Mouse (Mus musculus): Measurements from ENCODE around the gene Tenm2. TPM values are rescaled to one million over a fixed set of nuclear protein-coding genes. Genes with fewer than 3 reads are reported as not detected.

Gene Tenm2
- polyA plus RNA-seq, 1 experiment from 2014 or later, result 1.7 TPM

- Histone ChIP-seq H3K9me3 (no peaks in the 10 kb centered on the region), H3K36me3 (no peaks in the 10 kb centered on the region), H3K27me3 (ENCODE audit: insufficient read depth, poor library complexity, severe bottlenecking) (0 out of 2 replicates have a peak, but pooled peaks cover 8% of the 10 kb centered on the region), H3K4me3 (no peak overlapping the region), H3K27ac (no peak overlapping the region), H3K4me1 (no peaks in the 10 kb centered on the region)
- WGBS, result 72% methylated on average over 6 of the region's 6 CpGs
- no peak for DNase-seq (ENCODE audit: low spot score)
These were observed 777.3 kb downstream of the Tenm2 start for GRCm38 (mm10) chr11:36458451-36458850.

DNA sequence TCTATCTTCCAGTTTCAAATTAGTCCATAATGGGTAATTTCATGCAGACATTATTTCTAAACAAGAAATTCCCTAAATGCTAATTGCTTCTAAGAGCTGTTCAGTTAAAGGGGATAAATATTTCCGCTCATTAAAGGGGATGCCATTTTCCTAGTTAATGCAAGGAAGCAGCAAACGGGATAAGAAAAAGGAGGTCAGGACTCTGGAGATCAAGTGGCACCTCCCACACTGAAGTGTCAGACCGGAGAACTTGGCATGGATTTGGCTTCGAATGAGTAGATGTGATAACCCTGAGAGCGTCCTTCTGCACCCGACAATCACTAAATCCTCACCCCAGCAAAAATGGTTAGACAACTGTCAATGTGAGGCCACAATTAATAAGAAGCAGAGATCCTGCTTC lies 781.7 kb downstream of the Tenm2 start:
- Histone ChIP-seq H3K4me3 (no peak overlapping the region), H3K9me3 (no peaks in the 10 kb centered on the region), H3K27me3 (ENCODE audit: insufficient read depth, poor library complexity, severe bottlenecking) (0 out of 2 replicates have a peak, but pooled peaks cover 8% of the 10 kb centered on the region), H3K27ac (no peak overlapping the region), H3K36me3 (no peaks in the 10 kb centered on the region), H3K4me1 (peaks cover 5% of the 10 kb centered on the region; the same call in 1 of the 2 replicates)
- WGBS, result 55% methylated on average over 6 of the region's 6 CpGs
- no peak for DNase-seq (ENCODE audit: low spot score)

- Histone ChIP-seq H3K9me3 (no peaks in the 10 kb centered on the region), H3K4me1 (peaks cover 5% of the 10 kb centered on the region; the same call in 1 of the 2 replicates), H3K36me3 (no peaks in the 10 kb centered on the region), H3K27me3 (ENCODE audit: insufficient read depth, poor library complexity, severe bottlenecking) (0 out of 2 replicates have a peak, but pooled peaks cover 13% of the 10 kb centered on the region), H3K27ac (no peak overlapping the region), H3K4me3 (no peak overlapping the region)
- WGBS, result 72% methylated on average over 9 of the region's 9 CpGs
- DNase-seq (ENCODE audit: low spot score), result no peak
These were observed 783.3 kb downstream of the Tenm2 start for GRCm38 (mm10) chr11:36452436-36452835.

DNA sequence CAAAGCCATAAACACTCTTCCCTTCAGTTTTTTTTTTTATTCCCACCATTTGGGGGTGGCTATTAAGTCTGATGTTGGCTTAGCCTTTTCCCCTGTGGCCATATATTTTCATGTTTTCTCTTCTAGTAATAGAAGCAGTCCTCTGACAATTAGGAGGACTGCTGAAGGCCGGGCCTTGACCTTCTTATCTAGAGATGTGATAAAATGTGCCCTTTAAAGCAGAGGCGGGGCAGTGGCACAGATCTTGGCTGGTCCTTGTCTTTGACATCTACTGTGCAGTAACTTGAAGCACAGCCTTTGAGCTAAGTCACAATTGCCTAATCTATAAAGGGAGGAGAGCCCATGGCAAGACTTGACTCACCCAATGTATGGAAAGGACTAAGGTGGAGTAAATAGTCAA lies 789.4 kb downstream of the Tenm2 start:
- Histone ChIP-seq H3K4me1 (peaks cover 10% of the 10 kb centered on the region; the same call in 1 of the 2 replicates), H3K27me3 (ENCODE audit: insufficient read depth, poor library complexity, severe bottlenecking) (0 out of 2 replicates have a peak, but pooled peaks cover 6% of the 10 kb centered on the region), H3K4me3 (no peak overlapping the region), H3K27ac (no peak overlapping the region), H3K36me3 (no peaks in the 10 kb centered on the region), H3K9me3 (no peaks in the 10 kb centered on the region)
- WGBS, result 38% methylated on average over 2 of the region's 2 CpGs
- no peak for DNase-seq (ENCODE audit: low spot score)

DNA sequence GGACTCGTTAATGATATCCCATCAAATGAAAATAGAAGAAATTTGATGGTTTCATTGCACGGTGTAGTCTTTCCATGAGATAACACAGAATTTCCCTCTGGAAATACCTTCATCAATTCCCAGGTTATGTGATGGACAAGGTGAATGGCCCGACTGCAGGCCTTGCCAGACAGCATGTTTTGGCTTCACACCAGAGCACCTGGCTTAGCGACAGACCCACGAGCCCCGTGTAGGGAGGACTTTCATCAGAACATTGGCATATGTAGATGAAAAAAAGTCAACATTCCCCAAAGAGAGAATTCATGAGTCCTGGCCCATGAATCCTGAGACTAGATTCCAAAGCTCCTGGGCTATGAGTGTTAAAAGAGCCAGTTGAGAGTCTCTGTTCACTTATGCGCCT lies 791.9 kb downstream of the Tenm2 start:
- Histone ChIP-seq H3K27ac (no peak overlapping the region), H3K36me3 (no peaks in the 10 kb centered on the region), H3K4me3 (no peak overlapping the region), H3K27me3 (ENCODE audit: insufficient read depth, poor library complexity, severe bottlenecking) (peaks cover 6% of the 10 kb centered on the region; the same call in 1 of the 2 replicates), H3K4me1 (peaks cover 10% of the 10 kb centered on the region; the same call in 1 of the 2 replicates), H3K9me3 (no peaks in the 10 kb centered on the region)
- DNase-seq (ENCODE audit: low spot score), result no peak
- 92% methylated on average over 7 of the region's 7 CpGs for WGBS

- no peaks in the 10 kb centered on the region; the same call in 1 of the 2 replicates for H3K27me3 ChIP-seq (ENCODE audit: insufficient read depth, poor library complexity, severe bottlenecking)
- H3K27ac ChIP-seq, result no peak overlapping the region
- WGBS, result 28% methylated on average over 6 of the region's 6 CpGs
- H3K4me3 ChIP-seq, result no peak overlapping the region
- no peak for DNase-seq (ENCODE audit: low spot score)
- H3K4me1 ChIP-seq, result peaks cover 17% of the 10 kb centered on the region; the same call in 1 of the 2 replicates
- H3K36me3 ChIP-seq, result no peaks in the 10 kb centered on the region
- no peaks in the 10 kb centered on the region for H3K9me3 ChIP-seq
These were observed 794.0 kb downstream of the Tenm2 start for GRCm38 (mm10) chr11:36441801-36442200.

DNA sequence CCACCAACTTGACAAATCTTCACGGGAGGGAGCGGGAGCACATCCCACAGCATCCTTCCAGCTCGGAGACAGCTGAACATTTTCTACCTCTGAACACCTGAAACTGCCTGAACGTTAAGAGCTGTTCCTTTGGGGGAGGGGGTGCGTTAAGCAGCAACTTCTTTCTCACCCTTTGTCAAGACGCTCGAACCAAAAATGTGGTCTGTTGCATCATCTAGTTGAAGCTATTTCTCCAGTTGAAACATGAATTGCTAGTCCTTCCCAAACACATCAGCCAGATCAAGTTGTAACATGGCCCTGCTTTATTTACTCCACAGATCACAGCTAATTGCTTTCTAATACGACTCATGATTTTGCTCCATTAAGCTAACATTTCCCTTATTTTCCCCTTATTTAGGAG lies 799.5 kb downstream of the Tenm2 start:
- no peak for DNase-seq (ENCODE audit: low spot score)
- H3K9me3 ChIP-seq, result no peaks in the 10 kb centered on the region
- WGBS, result 44% methylated on average over 8 of the region's 8 CpGs
- no peak overlapping the region for H3K4me3 ChIP-seq
- H3K27ac ChIP-seq, result no peak overlapping the region
- no peaks in the 10 kb centered on the region for H3K36me3 ChIP-seq
- H3K4me1 ChIP-seq, result peaks cover 9% of the 10 kb centered on the region; the same call in 1 of the 2 replicates
- H3K27me3 ChIP-seq (ENCODE audit: insufficient read depth, poor library complexity, severe bottlenecking), result peaks cover 4% of the 10 kb centered on the region; the same call in 1 of the 2 replicates

DNA sequence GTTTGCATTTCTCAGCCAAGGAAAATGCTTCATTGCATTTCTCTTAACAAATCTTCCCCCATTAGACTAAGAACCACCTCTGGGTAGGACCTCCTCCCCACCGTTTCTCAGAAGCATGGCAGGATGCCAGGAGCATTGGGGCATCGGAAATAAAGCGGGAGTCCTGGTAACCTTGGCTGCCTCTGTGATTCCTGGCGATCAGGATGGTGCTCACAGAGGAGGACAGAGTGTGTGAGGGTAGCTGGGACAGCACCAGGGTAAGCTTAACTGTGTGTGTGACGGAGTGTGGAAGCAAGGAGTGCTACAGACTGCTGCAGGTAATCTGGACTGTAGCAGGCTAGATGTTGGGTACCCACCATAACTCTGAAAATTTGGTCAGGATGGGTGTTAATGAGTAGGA lies 806.8 kb downstream of the Tenm2 start:
- DNase-seq (ENCODE audit: low spot score), result no peak
- H3K9me3 ChIP-seq, result no peaks in the 10 kb centered on the region
- H3K4me3 ChIP-seq, result no peak overlapping the region
- peaks cover 4% of the 10 kb centered on the region; the same call in 1 of the 2 replicates for H3K27me3 ChIP-seq (ENCODE audit: insufficient read depth, poor library complexity, severe bottlenecking)
- H3K36me3 ChIP-seq, result no peaks in the 10 kb centered on the region
- peaks cover 2% of the 10 kb centered on the region; the same call in 1 of the 2 replicates for H3K4me1 ChIP-seq
- 73% methylated on average over 5 of the region's 5 CpGs for WGBS
- H3K27ac ChIP-seq, result no peak overlapping the region

DNA sequence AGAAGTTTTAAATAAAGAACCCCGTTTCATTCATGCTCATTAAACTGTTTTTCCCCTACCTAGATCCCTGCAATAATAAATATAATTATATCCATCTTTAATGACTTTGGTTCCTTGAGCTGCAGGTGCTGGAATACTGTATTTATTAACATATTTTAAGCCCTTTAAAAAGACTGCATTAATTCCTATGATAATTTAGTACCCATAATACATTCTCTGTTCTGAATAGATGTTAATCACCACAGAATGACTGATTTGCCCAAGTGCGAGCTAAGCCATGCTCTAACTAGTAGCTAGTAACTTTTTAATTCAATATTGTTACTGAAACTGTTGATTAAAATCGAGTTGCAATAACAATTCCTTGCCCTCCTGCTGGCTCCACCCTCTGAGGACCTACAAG lies 810.8 kb downstream of the Tenm2 start:
- DNase-seq (ENCODE audit: low spot score), result no peak
- Histone ChIP-seq H3K4me3 (no peak overlapping the region), H3K36me3 (no peaks in the 10 kb centered on the region), H3K4me1 (no peaks in the 10 kb centered on the region), H3K27ac (no peak overlapping the region), H3K27me3 (ENCODE audit: insufficient read depth, poor library complexity, severe bottlenecking) (no peaks in the 10 kb centered on the region), H3K9me3 (no peaks in the 10 kb centered on the region)
- WGBS, result 67% methylated on average over 3 of the region's 3 CpGs

DNA sequence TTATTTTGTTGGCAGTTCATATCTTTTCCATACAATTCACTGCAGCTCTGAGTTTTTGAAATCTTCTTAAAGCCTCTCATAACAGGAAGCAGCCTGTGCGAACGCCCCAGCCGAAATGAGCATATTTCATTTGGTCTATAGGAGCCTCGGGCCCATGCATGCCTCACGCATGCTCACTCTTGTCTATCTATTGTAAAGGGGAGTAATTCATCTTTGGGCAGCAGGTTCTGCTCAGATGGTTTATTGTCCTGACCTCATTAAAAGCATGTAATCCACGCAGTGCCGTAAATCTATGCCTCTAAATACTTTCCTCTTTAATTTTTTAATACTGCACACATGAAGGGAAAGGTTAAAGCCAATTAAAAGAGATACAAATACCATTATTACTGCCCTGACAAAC lies 815.7 kb downstream of the Tenm2 start:
- no peaks in the 10 kb centered on the region for H3K27me3 ChIP-seq (ENCODE audit: insufficient read depth, poor library complexity, severe bottlenecking)
- H3K4me3 ChIP-seq, result no peak overlapping the region
- H3K27ac ChIP-seq, result no peak overlapping the region
- H3K4me1 ChIP-seq, result no peaks in the 10 kb centered on the region
- H3K36me3 ChIP-seq, result no peaks in the 10 kb centered on the region
- no peaks in the 10 kb centered on the region for H3K9me3 ChIP-seq
- 92% methylated on average over 7 of the region's 7 CpGs for WGBS
- no peak for DNase-seq (ENCODE audit: low spot score)

DNA sequence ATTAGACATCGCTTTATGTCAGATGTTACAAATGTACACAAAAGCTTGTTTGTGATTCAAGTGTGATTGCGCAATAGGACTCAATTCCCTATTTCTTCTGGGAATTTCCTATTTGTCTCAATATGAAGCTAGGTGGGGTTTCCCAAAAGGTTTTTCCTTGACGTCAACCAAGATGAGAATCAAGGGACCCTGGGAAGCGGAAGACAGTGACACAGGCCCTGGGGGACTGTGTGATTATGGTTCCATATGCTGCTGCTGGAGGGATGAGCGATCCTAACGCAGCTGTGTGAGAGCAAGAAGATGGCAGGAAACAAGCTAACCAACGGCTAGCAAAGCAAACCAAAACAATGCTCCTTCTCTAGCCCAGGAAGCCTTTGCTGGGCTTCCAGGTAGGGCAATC lies 820.5 kb downstream of the Tenm2 start:
- H3K4me3 ChIP-seq, result no peak overlapping the region
- WGBS, result 75% methylated on average over 7 of the region's 7 CpGs
- no peak for DNase-seq (ENCODE audit: low spot score)

GRCm38 (mm10) chr11:36410881-36411280 lies 824.9 kb downstream of the Tenm2 start:
- WGBS, result 58% methylated on average over 13 of the region's 13 CpGs
- peaks cover 7% of the 10 kb centered on the region; the same call in 1 of the 2 replicates for H3K4me1 ChIP-seq
- H3K4me3 ChIP-seq, result no peak overlapping the region
- H3K36me3 ChIP-seq, result no peaks in the 10 kb centered on the region
- no peak for DNase-seq (ENCODE audit: low spot score)
- H3K27ac ChIP-seq, result no peak overlapping the region
- no peaks in the 10 kb centered on the region for H3K27me3 ChIP-seq (ENCODE audit: insufficient read depth, poor library complexity, severe bottlenecking)
- H3K9me3 ChIP-seq, result no peaks in the 10 kb centered on the region

More for the DNA sequence above, 820.5 kb downstream of the Tenm2 start:
- no peak overlapping the region for H3K27ac ChIP-seq
- no peaks in the 10 kb centered on the region for H3K36me3 ChIP-seq
- peaks cover 3% of the 10 kb centered on the region; the same call in 1 of the 2 replicates for H3K4me1 ChIP-seq
- no peaks in the 10 kb centered on the region for H3K27me3 ChIP-seq (ENCODE audit: insufficient read depth, poor library complexity, severe bottlenecking)
- no peaks in the 10 kb centered on the region for H3K9me3 ChIP-seq

GRCm38 (mm10) chr11:36395803-36396710 lies 839.7 kb downstream of the Tenm2 start:
- Histone ChIP-seq H3K27ac (no peak overlapping the region), H3K27me3 (ENCODE audit: insufficient read depth, poor library complexity, severe bottlenecking) (no peaks in the 10 kb centered on the region), H3K36me3 (no peaks in the 10 kb centered on the region), H3K4me1 (no peaks in the 10 kb centered on the region), H3K9me3 (no peaks in the 10 kb centered on the region), H3K4me3 (no peak overlapping the region)
- no peak for DNase-seq (ENCODE audit: low spot score)
- 49% methylated on average over 12 of the region's 12 CpGs for WGBS
